Mouse (Mus musculus) erythroblast, embryonic 14.5 days (primary cell): ENCODE measurements at regions not wholly inside any gene's neighbourhood (a gene's known extent, or its start where the extent isn't known, plus 50 kb on each side); places are given as distances from the start of the nearest gene placed in this dataset.

Source experiments
- GATA1 ChIP-seq: IDR thresholded peaks from 2 replicates; pipeline ENCODE4 v1.6.1; 2012; ENCODE audit warnings: low read length, inconsistent platforms, mixed read lengths
- TAL1 ChIP-seq: IDR thresholded peaks from 3 replicates; pipeline ENCODE4 v1.6.1; 2012; ENCODE audit warnings: low read length, inconsistent platforms, mixed read lengths

DNA sequence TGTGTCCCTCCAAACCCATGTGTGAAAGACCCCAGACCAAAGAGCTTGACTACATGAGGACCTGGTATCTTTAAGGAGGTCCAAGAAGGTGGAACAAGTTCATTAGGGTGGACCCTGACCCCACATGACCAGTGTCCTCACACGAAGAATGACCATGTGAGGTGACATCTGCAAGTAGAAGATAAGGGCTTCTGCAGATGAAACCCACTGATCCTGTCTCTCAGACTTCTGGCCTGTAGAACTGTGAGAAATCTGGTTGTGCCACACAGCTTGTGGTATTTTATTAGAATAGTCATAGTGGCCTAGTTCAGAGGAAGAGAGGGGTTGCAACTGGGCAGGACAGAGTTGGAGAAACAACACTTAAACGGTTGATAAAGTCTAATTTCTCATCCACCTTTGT lies 141.8 kb upstream of the Kit start:
- TF ChIP-seq GATA1 (no peak), TAL1 (no peak)
